ENCODE assay signal across 8 mouse cellular contexts in genomic region chr7:145283041-145283440, GRCm38 (mm10). TPM values are rescaled to one million over a fixed set of nuclear protein-coding genes. Genes with fewer than 3 reads are reported as not detected.
DNase-seq lines count a peak whose midpoint lies in the region; ATAC-seq and TF ChIP-seq lines count a peak whose summit lies in the region.

No protein-coding gene starts in this region.

- ATAC-seq in neural tube, embryonic 11.5 days (ENCODE audit: insufficient read depth, low FRiP score, low TSS enrichment) = no peak
- ATAC-seq in limb, embryonic 13.5 days (ENCODE audit: low FRiP score, low read depth) = no peak
- ATAC-seq in midbrain, postnatal 0 days (ENCODE audit: low FRiP score) = no peak

- no peak for TF ChIP-seq CTCF in embryonic fibroblast, embryonic 13.5 days (IDR thresholded peaks at IDR 0.05; ENCODE audit: borderline replicate concordance, insufficient read depth, low read length)
- TF ChIP-seq CTCF in midbrain, postnatal 0 days (IDR thresholded peaks at IDR 0.05) = no peak

- H3K9me3 ChIP-seq in neural tube, embryonic 11.5 days (ENCODE audit: control insufficient read depth, low read length) = no peaks in the 10 kb centered on the region
- no peaks in the 10 kb centered on the region for H3K9me3 ChIP-seq in limb, embryonic 13.5 days
- H3K9me3 ChIP-seq in midbrain, postnatal 0 days (ENCODE audit: low read length) = no peaks in the 10 kb centered on the region

- H3K9ac ChIP-seq in neural tube, embryonic 11.5 days (ENCODE audit: low read length) = peak overlapping the region; percentile 53
- H3K9ac ChIP-seq in limb, embryonic 13.5 days = peak overlapping the region; percentile 73
- no peak overlapping the region; the same call in 1 of the 2 replicates for H3K9ac ChIP-seq in midbrain, postnatal 0 days (replicated peaks; ENCODE audit: low read length, poor library complexity, severe bottlenecking)

- no peak for DNase-seq in neural tube, embryonic 11.5 days (ENCODE audit: low spot score)
- DNase-seq in neural tube, embryonic 10.5 days (ENCODE audit: extremely low spot score, low spot score) = no peak
- DNase-seq in midbrain, postnatal 0 days (ENCODE audit: low spot score) = no peak
- DNase-seq in urinary bladder, postnatal 36 days (ENCODE audit: low spot score in 2 of 2) = no peak
- DNase-seq in frontal cortex, adult 2 months (ENCODE audit: extremely low spot score in 1 of 2, low spot score in 1 of 2) = no peak
- DNase-seq in cerebellum, postnatal 36 days = no peak

- H3K4me3 ChIP-seq in neural tube, embryonic 11.5 days (ENCODE audit: low read depth, low read length) = peak overlapping the region; percentile 43
- peak overlapping the region; percentile 64 for H3K4me3 ChIP-seq in embryonic fibroblast, embryonic 13.5 days (ENCODE audit: insufficient read depth, low read length)
- H3K4me3 ChIP-seq in limb, embryonic 13.5 days = peak overlapping the region; percentile 50
- peak overlapping the region; percentile 39; the same call in 1 of the 2 replicates for H3K4me3 ChIP-seq in midbrain, postnatal 0 days (ENCODE audit: low read depth, low read length)

- 44% methylated on average over 4 of the region's 4 CpGs for WGBS in neural tube, embryonic 11.5 days
- 36% methylated on average over 4 of the region's 4 CpGs for WGBS in limb, embryonic 13.5 days
- WGBS in midbrain, postnatal 0 days = 57% methylated on average over 4 of the region's 4 CpGs

- no peaks in the 10 kb centered on the region for H3K27me3 ChIP-seq in neural tube, embryonic 11.5 days (ENCODE audit: control insufficient read depth, insufficient read depth, low read length)
- no peaks in the 10 kb centered on the region for H3K27me3 ChIP-seq in limb, embryonic 13.5 days
- H3K27me3 ChIP-seq in midbrain, postnatal 0 days (ENCODE audit: insufficient read depth, low read length) = no peaks in the 10 kb centered on the region

- H3K4me2 ChIP-seq in neural tube, embryonic 11.5 days (ENCODE audit: low read depth) = peak overlapping the region; percentile 53
- H3K4me2 ChIP-seq in limb, embryonic 13.5 days (replicated peaks) = peak overlapping the region; percentile 75
- peak overlapping the region; percentile 73 for H3K4me2 ChIP-seq in midbrain, postnatal 0 days (ENCODE audit: low read depth, low read length, poor library complexity, severe bottlenecking)

- no peak overlapping the region for H3K27ac ChIP-seq in neural tube, embryonic 11.5 days (ENCODE audit: low read depth, low read length)
- H3K27ac ChIP-seq in embryonic fibroblast, embryonic 13.5 days (ENCODE audit: insufficient read depth, low read length) = no peak overlapping the region
- H3K27ac ChIP-seq in limb, embryonic 13.5 days = peak overlapping the region; percentile 12; the same call in 1 of the 2 replicates
- no peak overlapping the region for H3K27ac ChIP-seq in midbrain, postnatal 0 days (ENCODE audit: low read depth, low read length)

- TF ChIP-seq POLR2A in embryonic fibroblast, embryonic 13.5 days (IDR thresholded peaks at IDR 0.05; ENCODE audit: low read depth, low read length) = no peak

- peaks cover 5% of the 10 kb centered on the region; the same call in 1 of the 2 replicates for H3K36me3 ChIP-seq in neural tube, embryonic 11.5 days (ENCODE audit: control insufficient read depth, insufficient read depth, low read length)
- H3K36me3 ChIP-seq in limb, embryonic 13.5 days = peaks cover 24% of the 10 kb centered on the region
- peaks cover 2% of the 10 kb centered on the region; the same call in 1 of the 2 replicates for H3K36me3 ChIP-seq in midbrain, postnatal 0 days (ENCODE audit: insufficient read depth, low read length)

- peaks cover 7% of the 10 kb centered on the region; the same call in 1 of the 2 replicates for H3K4me1 ChIP-seq in neural tube, embryonic 11.5 days (ENCODE audit: control insufficient read depth, insufficient read depth, low read length)
- peaks cover 10% of the 10 kb centered on the region for H3K4me1 ChIP-seq in embryonic fibroblast, embryonic 13.5 days (ENCODE audit: control insufficient read depth, insufficient read depth, low read length)
- H3K4me1 ChIP-seq in limb, embryonic 13.5 days = peaks cover 20% of the 10 kb centered on the region
- H3K4me1 ChIP-seq in midbrain, postnatal 0 days (ENCODE audit: insufficient read depth, low read length) = no peaks in the 10 kb centered on the region

RNA-seq across cellular contexts. Expression of gene Tpcn2, which starts 0.8 kb away (rescaled TPM):
- 1.8 and 2.4 TPM in 2 replicates for polyA plus RNA-seq in neural tube, embryonic 11.5 days (2014; fragmentation: Nextera tagmentation; extraction: Ambion mirVana)
- 22.1 and 23.8 TPM in 2 replicates for polyA plus RNA-seq in embryonic fibroblast, embryonic 13.5 days (2011; ENCODE audit: insufficient read length, low read depth, missing spikeins)
- polyA plus RNA-seq in limb, embryonic 13.5 days (2015; fragmentation: Nextera tagmentation; extraction: Ambion mirVana) = 12.6 TPM in 2 replicates
- 2.8 and 4.1 TPM in 2 replicates for total RNA-seq in midbrain, postnatal 0 days (2014; rRNA removed)
- 1.5 TPM in 2 replicates for polyA plus RNA-seq in midbrain, postnatal 0 days (2015; fragmentation: Nextera tagmentation; extraction: Ambion mirVana)
- polyA plus RNA-seq in frontal cortex, adult 2 months (2012; rRNA removed) = 7.2 and 8.2 TPM in 2 replicates

RNA-seq across cellular contexts. Expression of gene Mrgprf, which starts 17.6 kb away (rescaled TPM):
- polyA plus RNA-seq in neural tube, embryonic 11.5 days (2014; fragmentation: Nextera tagmentation; extraction: Ambion mirVana) = not detected in 2 replicates
- polyA plus RNA-seq in embryonic fibroblast, embryonic 13.5 days (2011; ENCODE audit: insufficient read length, low read depth, missing spikeins) = 33.0 and 38.2 TPM in 2 replicates
- polyA plus RNA-seq in limb, embryonic 13.5 days (2015; fragmentation: Nextera tagmentation; extraction: Ambion mirVana) = 1.3 and 1.4 TPM in 2 replicates
- total RNA-seq in midbrain, postnatal 0 days (2014; rRNA removed) = 5.5 and 6.8 TPM in 2 replicates
- 4.6 and 5.0 TPM in 2 replicates for polyA plus RNA-seq in midbrain, postnatal 0 days (2015; fragmentation: Nextera tagmentation; extraction: Ambion mirVana)
- polyA plus RNA-seq in frontal cortex, adult 2 months (2012; rRNA removed) = 1.8 and 2.5 TPM in 2 replicates

RNA-seq across cellular contexts. Expression of gene Mrgprd, which starts 31.6 kb away (rescaled TPM):
- not detected in 2 replicates for polyA plus RNA-seq in neural tube, embryonic 11.5 days (2014; fragmentation: Nextera tagmentation; extraction: Ambion mirVana)
- polyA plus RNA-seq in embryonic fibroblast, embryonic 13.5 days (2011; ENCODE audit: insufficient read length, low read depth, missing spikeins) = not detected in 2 replicates
- polyA plus RNA-seq in limb, embryonic 13.5 days (2015; fragmentation: Nextera tagmentation; extraction: Ambion mirVana) = not detected in 2 replicates
- not detected in 2 replicates for total RNA-seq in midbrain, postnatal 0 days (2014; rRNA removed)
- polyA plus RNA-seq in midbrain, postnatal 0 days (2015; fragmentation: Nextera tagmentation; extraction: Ambion mirVana) = not detected in 2 replicates
- polyA plus RNA-seq in frontal cortex, adult 2 months (2012; rRNA removed) = not detected in 2 replicates
